ENCODE assay signal across 14 mouse cellular contexts in genomic region chr2:138085390-138085789, GRCm38 (mm10).
A peak's percentile ranks its signal among the peaks of the same experiment; 100 is the strongest.
DNase-seq lines count a peak whose midpoint lies in the region; ATAC-seq and TF ChIP-seq lines count a peak whose summit lies in the region.
"Had no signal": no experiment of that assay in that cellular context is flagged by ENCODE, and none has a peak within 500 bp of the region (broad histone marks: within the 10 kb centered on the region; RNA-seq: fewer than 3 reads in every experiment).

No protein-coding gene starts in this region.

- no peaks in the 10 kb centered on the region for H3K27me3 ChIP-seq in forebrain, embryonic 14.5 days (replicated peaks; ENCODE audit: control insufficient read depth, insufficient read depth, low read length)
- no peaks in the 10 kb centered on the region for H3K27me3 ChIP-seq in forebrain, embryonic 10.5 days (ENCODE audit: poor library complexity, severe bottlenecking)
- H3K27me3 ChIP-seq in stomach, embryonic 16.5 days (ENCODE audit: control insufficient read depth, insufficient read depth, low read length) = no peaks in the 10 kb centered on the region
- no peaks in the 10 kb centered on the region for H3K27me3 ChIP-seq in stomach, postnatal 0 days (ENCODE audit: control insufficient read depth, insufficient read depth, low read length)
- no peaks in the 10 kb centered on the region for H3K27me3 ChIP-seq in embryonic facial prominence, embryonic 10.5 days (replicated peaks; ENCODE audit: low read depth, poor library complexity, severe bottlenecking)
- H3K27me3 ChIP-seq: intestine, embryonic 15.5 days; midbrain, embryonic 15.5 days had no signal

- no peaks in the 10 kb centered on the region for H3K4me1 ChIP-seq in forebrain, embryonic 14.5 days (ENCODE audit: control insufficient read depth, insufficient read depth, low read length)
- no peaks in the 10 kb centered on the region for H3K4me1 ChIP-seq in forebrain, embryonic 10.5 days
- no peaks in the 10 kb centered on the region for H3K4me1 ChIP-seq in stomach, embryonic 16.5 days (ENCODE audit: control insufficient read depth, insufficient read depth, low read length)
- H3K4me1 ChIP-seq in stomach, postnatal 0 days (replicated peaks; ENCODE audit: control insufficient read depth, insufficient read depth) = no peaks in the 10 kb centered on the region
- no peaks in the 10 kb centered on the region; the same call in 1 of the 2 replicates for H3K4me1 ChIP-seq in embryonic facial prominence, embryonic 10.5 days
- H3K4me1 ChIP-seq: intestine, embryonic 15.5 days; midbrain, embryonic 15.5 days had no signal

- peak; percentile 69 for DNase-seq in forebrain, embryonic 14.5 days (ENCODE audit: low spot score)
- no peak for DNase-seq in forebrain, embryonic 10.5 days (ENCODE audit: extremely low spot score, low spot score)
- DNase-seq in stomach, postnatal 0 days (ENCODE audit: low spot score) = no peak
- DNase-seq in layer of hippocampus, adult 2 months (ENCODE audit: low spot score in 2 of 2) = peak; percentile 36 to 66
- no peak for DNase-seq in c-Kit-positive CD71-positive TER-119-positive erythroid progenitor cells, embryonic 14.5 days (ENCODE audit: low spot score)
- no peak for DNase-seq in embryonic facial prominence, embryonic 10.5 days (ENCODE audit: low spot score)
- DNase-seq: heart, adult 18-20 months; heart, postnatal 14 days; kidney, postnatal 4 days; lung, postnatal 10 days had no signal

- no peak overlapping the region for H3K27ac ChIP-seq in forebrain, embryonic 14.5 days (ENCODE audit: low read depth, low read length)
- H3K27ac ChIP-seq in forebrain, embryonic 10.5 days = no peak overlapping the region
- H3K27ac ChIP-seq in stomach, embryonic 16.5 days (ENCODE audit: low read length) = no peak overlapping the region
- no peak overlapping the region for H3K27ac ChIP-seq in stomach, postnatal 0 days (replicated peaks)
- H3K27ac ChIP-seq in layer of hippocampus, adult 2 months = peak overlapping the region; percentile 76
- no peak overlapping the region for H3K27ac ChIP-seq in embryonic facial prominence, embryonic 10.5 days (replicated peaks)
- H3K27ac ChIP-seq: intestine, embryonic 15.5 days; midbrain, embryonic 15.5 days had no signal

- no peak for TF ChIP-seq EP300 in stomach, postnatal 0 days (optimal IDR thresholded peaks at IDR 0.05)

- no peaks in the 10 kb centered on the region for H3K36me3 ChIP-seq in forebrain, embryonic 14.5 days (ENCODE audit: control insufficient read depth, insufficient read depth, low read length)
- H3K36me3 ChIP-seq in forebrain, embryonic 10.5 days (replicated peaks) = no peaks in the 10 kb centered on the region
- H3K36me3 ChIP-seq in stomach, embryonic 16.5 days (ENCODE audit: control insufficient read depth, insufficient read depth, low read length) = no peaks in the 10 kb centered on the region
- H3K36me3 ChIP-seq in stomach, postnatal 0 days (ENCODE audit: control insufficient read depth, insufficient read depth, low read length) = no peaks in the 10 kb centered on the region
- no peaks in the 10 kb centered on the region for H3K36me3 ChIP-seq in embryonic facial prominence, embryonic 10.5 days (replicated peaks)
- H3K36me3 ChIP-seq: intestine, embryonic 15.5 days; midbrain, embryonic 15.5 days had no signal

- H3K9ac ChIP-seq in forebrain, embryonic 14.5 days (ENCODE audit: low read length) = no peak overlapping the region
- H3K9ac ChIP-seq in stomach, embryonic 16.5 days (ENCODE audit: low read length) = no peak overlapping the region
- no peak overlapping the region for H3K9ac ChIP-seq in stomach, postnatal 0 days (ENCODE audit: low read length)
- H3K9ac ChIP-seq: intestine, embryonic 15.5 days; midbrain, embryonic 15.5 days had no signal

- peak; percentile 68 for ATAC-seq in forebrain, embryonic 14.5 days
- ATAC-seq in stomach, embryonic 16.5 days (ENCODE audit: insufficient read depth, low FRiP score) = no peak
- no peak for ATAC-seq in stomach, postnatal 0 days (ENCODE audit: low FRiP score, low TSS enrichment)
- no peak for ATAC-seq in inflammation-experienced regulatory T-cells, adult 6 months
- ATAC-seq: intestine, embryonic 15.5 days; midbrain, embryonic 15.5 days had no signal

- 76% methylated on average over 6 of the region's 6 CpGs for WGBS in forebrain, embryonic 14.5 days
- WGBS in forebrain, embryonic 10.5 days = 89% methylated on average over 6 of the region's 6 CpGs
- WGBS in stomach, embryonic 16.5 days = 59% methylated on average over 6 of the region's 6 CpGs
- WGBS in stomach, postnatal 0 days = 50% methylated on average over 6 of the region's 6 CpGs
- WGBS in embryonic facial prominence, embryonic 10.5 days = 90% methylated on average over 6 of the region's 6 CpGs

- no peaks in the 10 kb centered on the region for H3K9me3 ChIP-seq in forebrain, embryonic 14.5 days (replicated peaks; ENCODE audit: control insufficient read depth, low read length)
- H3K9me3 ChIP-seq in forebrain, embryonic 10.5 days = no peaks in the 10 kb centered on the region
- no peaks in the 10 kb centered on the region for H3K9me3 ChIP-seq in stomach, embryonic 16.5 days (replicated peaks; ENCODE audit: control insufficient read depth, low read length)
- no peaks in the 10 kb centered on the region for H3K9me3 ChIP-seq in stomach, postnatal 0 days (ENCODE audit: control insufficient read depth, low read length)
- H3K9me3 ChIP-seq in embryonic facial prominence, embryonic 10.5 days = no peaks in the 10 kb centered on the region
- H3K9me3 ChIP-seq: intestine, embryonic 15.5 days; midbrain, embryonic 15.5 days had no signal

- no peak for TF ChIP-seq CTCF in stomach, postnatal 0 days (IDR thresholded peaks at IDR 0.05; ENCODE audit: low read depth)
- TF ChIP-seq CTCF in layer of hippocampus, adult 2 months (conservative IDR thresholded peaks at IDR 0.05) = no peak

- H3K4me3 ChIP-seq in forebrain, embryonic 14.5 days (ENCODE audit: low read depth, low read length) = no peak overlapping the region
- H3K4me3 ChIP-seq in forebrain, embryonic 10.5 days = no peak overlapping the region
- no peak overlapping the region for H3K4me3 ChIP-seq in stomach, embryonic 16.5 days (replicated peaks; ENCODE audit: low read length)
- H3K4me3 ChIP-seq in stomach, postnatal 0 days (ENCODE audit: low read depth, low read length) = no peak overlapping the region
- H3K4me3 ChIP-seq in layer of hippocampus, adult 2 months = peak overlapping the region; percentile 22; the same call in 1 of the 2 replicates
- no peak overlapping the region for H3K4me3 ChIP-seq in embryonic facial prominence, embryonic 10.5 days
- H3K4me3 ChIP-seq: intestine, embryonic 15.5 days; midbrain, embryonic 15.5 days had no signal

- no peak overlapping the region for H3K4me2 ChIP-seq in forebrain, embryonic 14.5 days (ENCODE audit: low read length)
- 0 out of 2 replicates have a peak overlapping the region, but pooled peaks have one; percentile 4 for H3K4me2 ChIP-seq in stomach, embryonic 16.5 days (ENCODE audit: low read depth, low read length)
- H3K4me2 ChIP-seq in stomach, postnatal 0 days (replicated peaks; ENCODE audit: low read depth) = no peak overlapping the region
- H3K4me2 ChIP-seq: intestine, embryonic 15.5 days; midbrain, embryonic 15.5 days had no signal

Comparison
In these comparisons a context has a peak if more than half of its experiments do, and no peak if none do; other contexts are left out.
1. DNase-seq: peak in forebrain, embryonic 14.5 days (single experiment) and layer of hippocampus, adult 2 months (2 of 2); none in forebrain, embryonic 10.5 days (single experiment), stomach, postnatal 0 days (single experiment), c-Kit-positive CD71-positive TER-119-positive erythroid progenitor cells, embryonic 14.5 days (single experiment) and embryonic facial prominence, embryonic 10.5 days (single experiment).